Mouse (Mus musculus): ENCODE measurements around the gene Pheta1.

The Pheta1 gene

DNA sequence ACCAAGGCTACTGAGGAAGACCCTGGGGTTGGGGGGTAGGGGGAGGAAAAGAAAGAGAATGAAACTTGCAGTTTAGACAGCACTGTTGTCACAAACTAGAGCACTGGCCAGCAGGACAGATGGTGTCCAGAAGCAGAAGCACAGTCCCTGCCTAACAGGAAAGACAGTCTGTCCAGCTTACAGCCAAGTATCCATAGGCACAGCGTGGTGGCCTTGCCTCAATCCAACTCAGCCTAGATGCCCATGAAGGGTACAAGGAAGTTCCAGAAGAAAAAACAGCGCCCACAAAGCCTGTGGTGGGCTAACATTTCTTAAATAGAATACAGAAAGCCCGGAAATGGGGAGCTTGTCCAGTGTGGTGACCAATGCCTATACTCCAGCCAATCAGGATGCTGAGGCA is 23.2 kb upstream of the Pheta1 start:
- no peak for DNase-seq (ENCODE audit: low read depth)

GRCm38 (mm10) chr5:121827876-121828275 is 20.9 kb upstream of the Pheta1 start:
- no peak for DNase-seq (ENCODE audit: low read depth)

DNA sequence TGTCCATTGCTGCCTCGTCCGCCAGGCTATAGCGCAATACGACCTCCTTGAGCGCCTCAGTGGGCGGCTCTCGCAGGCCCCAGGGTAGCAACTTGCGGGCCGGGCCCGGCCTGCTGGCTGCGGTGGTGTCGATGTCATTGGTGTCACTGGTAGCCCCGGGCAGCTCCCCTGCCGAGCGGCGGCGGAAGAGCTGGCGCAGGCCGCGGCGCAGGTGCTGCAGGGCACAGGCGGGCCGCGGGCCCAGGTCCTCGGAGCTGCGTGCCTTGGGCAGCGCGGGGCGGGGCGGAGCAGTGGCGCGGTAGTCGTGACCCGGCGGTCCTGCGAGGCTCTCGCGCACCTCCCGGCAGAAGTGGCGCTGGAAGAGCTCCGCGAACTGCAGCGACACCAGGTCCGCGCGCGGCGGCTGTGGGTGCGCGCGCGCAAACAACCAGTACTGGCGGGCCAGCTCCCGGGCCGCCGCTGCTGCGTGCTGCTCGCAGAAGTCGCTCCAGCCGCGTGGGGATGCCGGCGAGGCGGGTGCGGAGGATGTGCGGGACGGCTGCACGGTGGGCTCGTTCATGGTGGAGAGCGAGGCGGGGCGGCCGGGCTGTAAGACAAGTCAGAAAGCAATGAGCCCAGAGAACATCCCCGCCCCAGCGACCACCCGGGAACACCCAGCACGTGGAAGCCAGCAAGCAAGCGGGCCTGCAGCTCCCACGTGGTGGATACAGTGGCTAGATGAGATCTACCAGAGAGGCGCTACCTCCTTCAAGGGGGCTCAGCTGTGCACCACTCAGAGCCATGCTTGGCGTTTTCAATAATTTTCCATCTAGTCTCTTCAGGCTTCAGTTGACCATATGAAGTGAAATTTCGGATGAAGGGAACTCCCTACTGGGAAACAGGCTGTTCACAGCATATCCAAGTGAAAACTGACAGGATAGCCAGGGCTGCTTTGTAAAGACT is 20.0 kb upstream of the Pheta1 start:
- DNase-seq (ENCODE audit: low read depth), result no peak

GRCm38 (mm10) chr5:121831002-121831601 is 17.7 kb upstream of the Pheta1 start:
- no peak for DNase-seq (ENCODE audit: low read depth)

DNA sequence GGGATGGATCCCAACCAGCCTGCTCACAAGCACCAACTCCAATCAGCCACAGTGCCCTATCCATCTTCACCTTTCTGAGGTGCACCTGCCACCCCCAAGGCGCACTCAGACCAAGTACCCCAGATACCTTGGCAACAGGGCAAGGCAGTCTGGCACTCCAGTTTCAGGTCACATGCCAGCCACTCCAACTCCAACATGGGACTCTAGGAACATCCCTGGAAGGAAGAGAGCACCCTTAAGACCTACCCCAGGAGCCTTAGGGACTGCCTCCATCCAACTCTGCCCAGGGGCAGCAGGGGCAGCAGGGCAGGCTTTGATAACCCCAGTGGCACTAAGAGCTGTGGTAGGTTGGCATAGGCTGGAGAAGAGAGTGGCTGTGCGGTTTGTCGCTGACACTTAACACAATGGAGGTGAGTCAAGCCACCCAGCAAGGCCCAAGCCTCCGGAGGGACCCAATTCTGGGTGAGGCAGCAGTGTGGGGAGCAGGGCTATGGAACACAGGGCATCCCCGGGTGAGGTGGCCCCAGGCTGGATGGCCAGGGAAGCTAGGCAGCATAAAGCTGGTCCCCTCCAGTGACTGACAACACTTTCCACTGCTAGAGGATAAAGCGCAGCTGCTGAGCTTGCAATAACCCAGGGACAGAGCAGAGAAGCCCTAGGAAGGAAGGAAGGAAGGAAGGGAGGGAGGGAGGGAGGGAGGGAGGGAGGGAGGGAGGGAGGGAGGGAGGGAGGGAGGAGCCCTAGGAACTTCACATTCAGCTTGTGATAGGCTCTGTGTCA is 16.2 kb upstream of the Pheta1 start:
- DNase-seq (ENCODE audit: low read depth), result no peak

- DNase-seq (ENCODE audit: low read depth), result no peak
Observed at GRCm38 (mm10) chr5:121833159-121833558, 15.6 kb upstream of the Pheta1 start.

- DNase-seq (ENCODE audit: low read depth), result peak; percentile 42
Observed at GRCm38 (mm10) chr5:121833572-121834240, 15.1 kb upstream of the Pheta1 start.

DNA sequence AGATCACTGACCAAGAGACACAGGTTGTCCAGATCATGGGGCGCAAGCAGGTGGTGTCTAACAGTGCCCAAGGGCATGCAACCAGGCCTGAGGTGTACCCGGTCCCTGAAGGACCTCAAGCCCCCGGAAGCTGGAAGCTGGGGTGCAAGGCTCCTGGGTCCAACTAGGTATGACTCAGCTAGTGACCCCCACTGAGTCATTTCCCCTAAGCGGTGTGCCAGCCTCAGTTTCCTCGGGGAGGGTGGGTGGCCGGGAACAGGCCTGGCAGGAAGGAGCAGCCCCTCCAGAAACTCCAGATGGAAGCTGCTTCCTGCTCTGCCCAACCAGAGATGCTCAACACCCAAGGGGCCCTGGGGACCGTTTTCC is 14.6 kb upstream of the Pheta1 start:
- DNase-seq (ENCODE audit: low read depth), result no peak

- DNase-seq (ENCODE audit: low read depth), result peak; percentile 45
Observed at GRCm38 (mm10) chr5:121834991-121835747, 13.6 kb upstream of the Pheta1 start.

- DNase-seq (ENCODE audit: low read depth), result no peak
Observed at GRCm38 (mm10) chr5:121835949-121836691, 12.7 kb upstream of the Pheta1 start.

- DNase-seq (ENCODE audit: low read depth), result peak; percentile 95
Observed at GRCm38 (mm10) chr5:121836692-121837415, 11.9 kb upstream of the Pheta1 start.

DNA sequence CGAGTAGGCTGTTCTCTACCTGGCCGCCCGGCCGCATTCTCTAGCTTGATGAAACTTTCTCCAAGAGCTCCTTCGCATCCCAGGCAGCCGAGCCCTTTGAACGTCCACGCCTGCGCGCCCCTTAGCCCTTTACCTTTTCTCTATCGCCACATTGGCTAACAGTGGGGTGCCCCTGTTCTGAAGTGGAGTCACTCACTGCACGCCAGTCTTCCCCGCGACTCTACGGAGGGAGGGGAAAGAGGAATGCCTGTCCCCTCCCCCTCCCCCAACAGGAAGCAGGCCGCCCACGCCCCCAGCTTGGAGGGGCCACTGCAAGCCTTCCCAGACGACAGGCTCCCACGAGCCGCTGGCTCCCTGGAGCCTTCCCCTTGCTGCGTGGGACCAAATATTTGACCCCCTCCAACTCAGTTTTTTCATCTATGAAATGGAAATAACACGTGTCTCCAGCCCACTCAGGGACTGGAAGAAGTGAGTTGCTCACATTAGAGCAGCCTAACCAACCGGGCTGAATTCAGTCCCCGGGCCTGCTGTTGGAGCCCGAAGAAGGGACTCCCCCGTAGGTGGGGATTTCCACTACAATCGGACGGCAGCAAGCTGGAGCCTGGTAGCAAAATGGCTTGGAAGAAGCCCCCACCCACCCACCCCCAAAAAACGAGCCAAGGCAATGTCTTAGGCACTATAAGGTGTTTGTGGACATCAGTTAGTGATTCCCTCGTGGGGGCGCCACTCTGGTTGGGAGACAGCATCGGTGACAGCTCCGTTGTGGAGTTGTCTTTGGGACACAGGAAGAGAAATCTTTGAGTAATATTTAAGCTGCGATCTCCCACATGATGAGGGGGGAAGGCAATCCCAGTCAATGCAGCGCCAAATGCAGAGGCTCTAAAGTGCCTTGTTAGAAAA is 11.1 kb upstream of the Pheta1 start, which contains the start of gene Sh2b3:
TSS of gene Sh2b3 (minus strand) at position 206 of the 900 bp plus-strand sequence.
- DNase-seq (ENCODE audit: low read depth), result peak; percentile 71

- peak; percentile 74 for DNase-seq (ENCODE audit: low read depth)
Observed at GRCm38 (mm10) chr5:121838341-121839127, 10.2 kb upstream of the Pheta1 start.

GRCm38 (mm10) chr5:121839128-121839473 is 9.7 kb upstream of the Pheta1 start:
- DNase-seq (ENCODE audit: low read depth), result peak; percentile 49

GRCm38 (mm10) chr5:121841516-121841915 is 7.3 kb upstream of the Pheta1 start:
- DNase-seq (ENCODE audit: low read depth), result no peak

- no peak for DNase-seq (ENCODE audit: low read depth)
Observed at GRCm38 (mm10) chr5:121841973-121842372, 6.8 kb upstream of the Pheta1 start.

GRCm38 (mm10) chr5:121842665-121843118 is 6.1 kb upstream of the Pheta1 start:
- DNase-seq (ENCODE audit: low read depth), result peak; percentile 92

All from naive thymus-derived CD4-positive, alpha-beta T cell, adult 2 months (primary cell).